Mouse (Mus musculus): ENCODE measurements around the gene Rab8b. TPM values are rescaled to one million over a fixed set of nuclear protein-coding genes. Genes with fewer than 3 reads are reported as not detected.
"Not testable (repeated sequence)": the region's sequence is repeated elsewhere in the genome, so short reads cannot be mapped to it uniquely, and the experiment has no call there.

The Rab8b gene
- total RNA-seq, 2 experiments from 2014 or later = 48.8 to 78.3 TPM

GRCm38 (mm10) chr9:66917892-66918255, 1.6 kb downstream of the Rab8b start:
- ATAC-seq (replicated peaks; ENCODE audit: poor library complexity) = no peak

- no peak for ATAC-seq (replicated peaks; ENCODE audit: poor library complexity)
Measured at GRCm38 (mm10) chr9:66917216-66917891, 2.1 kb downstream of the Rab8b start.

GRCm38 (mm10) chr9:66915869-66916785, 3.4 kb downstream of the Rab8b start:
- ATAC-seq (replicated peaks; ENCODE audit: poor library complexity) = peak; percentile 35

- peak; percentile 18 for ATAC-seq (replicated peaks; ENCODE audit: poor library complexity)
Measured at GRCm38 (mm10) chr9:66915401-66915800, 4.1 kb downstream of the Rab8b start.

- ATAC-seq (replicated peaks; ENCODE audit: poor library complexity) = no peak
Measured at GRCm38 (mm10) chr9:66914540-66914939, 4.9 kb downstream of the Rab8b start.

- ATAC-seq (replicated peaks; ENCODE audit: poor library complexity) = not testable (repeated sequence)
Measured at GRCm38 (mm10) chr9:66913254-66913934, 6.1 kb downstream of the Rab8b start.

- no peak for ATAC-seq (replicated peaks; ENCODE audit: poor library complexity)
Measured at GRCm38 (mm10) chr9:66912304-66912703, 7.2 kb downstream of the Rab8b start.

- no peak for ATAC-seq (replicated peaks; ENCODE audit: poor library complexity)
Measured at GRCm38 (mm10) chr9:66910677-66911076, 8.8 kb downstream of the Rab8b start.

GRCm38 (mm10) chr9:66909922-66910321, 9.6 kb downstream of the Rab8b start:
- ATAC-seq (replicated peaks; ENCODE audit: poor library complexity) = peak; percentile 47

GRCm38 (mm10) chr9:66907746-66908397, 11.6 kb downstream of the Rab8b start:
- ATAC-seq (replicated peaks; ENCODE audit: poor library complexity) = peak; percentile 56

- no peak for ATAC-seq (replicated peaks; ENCODE audit: poor library complexity)
Measured at GRCm38 (mm10) chr9:66907126-66907525, 12.4 kb downstream of the Rab8b start.

GRCm38 (mm10) chr9:66905990-66906389, 13.5 kb downstream of the Rab8b start:
- ATAC-seq (replicated peaks; ENCODE audit: poor library complexity) = no peak

GRCm38 (mm10) chr9:66899526-66899925, 20.0 kb downstream of the Rab8b start:
- ATAC-seq (replicated peaks; ENCODE audit: poor library complexity) = no peak

- peak; percentile 52 for ATAC-seq (replicated peaks; ENCODE audit: poor library complexity)
Measured at GRCm38 (mm10) chr9:66899072-66899471, 20.4 kb downstream of the Rab8b start.

GRCm38 (mm10) chr9:66897851-66898250, 21.6 kb downstream of the Rab8b start:
- ATAC-seq (replicated peaks; ENCODE audit: poor library complexity) = no peak

- ATAC-seq (replicated peaks; ENCODE audit: poor library complexity) = no peak
Measured at GRCm38 (mm10) chr9:66896951-66897350, 22.5 kb downstream of the Rab8b start.

- ATAC-seq (replicated peaks; ENCODE audit: poor library complexity) = peak; percentile 79
Measured at GRCm38 (mm10) chr9:66895995-66896394, 23.5 kb downstream of the Rab8b start.

GRCm38 (mm10) chr9:66895035-66895779, 24.3 kb downstream of the Rab8b start:
- peak; percentile 59 for ATAC-seq (replicated peaks; ENCODE audit: poor library complexity)

- no peak for ATAC-seq (replicated peaks; ENCODE audit: poor library complexity)
Measured at GRCm38 (mm10) chr9:66894421-66894820, 25.1 kb downstream of the Rab8b start.

GRCm38 (mm10) chr9:66892456-66892855, 27.0 kb downstream of the Rab8b start:
- not testable (repeated sequence) for ATAC-seq (replicated peaks; ENCODE audit: poor library complexity)
